Mouse (Mus musculus): ENCODE results near the gene E2f6.

DNA sequence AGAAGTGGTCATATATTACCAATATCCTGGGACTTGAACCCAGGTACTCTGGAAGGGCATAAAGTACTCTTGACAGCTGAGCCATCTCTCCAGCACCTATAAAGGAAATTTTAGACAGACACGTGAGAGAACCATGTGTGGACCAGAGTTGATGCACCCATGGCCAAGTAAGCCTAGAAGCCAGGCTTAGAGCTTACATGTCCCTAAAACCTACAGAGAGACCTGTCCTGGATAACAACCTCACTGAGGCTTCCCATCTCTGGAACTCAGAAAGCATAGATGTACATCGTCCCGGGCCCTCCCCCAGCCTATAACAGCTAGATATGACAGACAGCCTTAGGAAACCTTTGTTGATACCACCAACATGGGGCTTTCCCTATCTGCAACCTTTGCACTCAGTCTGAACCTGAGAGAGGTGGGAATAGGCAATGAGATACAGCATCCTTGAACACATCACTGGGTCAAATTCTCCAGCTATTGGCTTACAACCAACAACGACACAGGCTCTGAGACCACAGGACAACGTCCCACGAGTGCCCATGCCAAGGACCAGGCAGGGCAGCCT, 41.1 kb upstream of the E2f6 start:
- TF ChIP-seq POLR2A (IDR thresholded peaks at IDR 0.05; ENCODE audit: borderline replicate concordance, control insufficient read depth, low read depth, low read length) (no peak), CTCF (IDR thresholded peaks at IDR 0.05; ENCODE audit: control insufficient read depth, insufficient read depth, low read length) (no peak)
